Mouse (Mus musculus) heart, postnatal 4 days (tissue): ENCODE data around the gene Ces2c. TPM values are rescaled to one million over a fixed set of nuclear protein-coding genes. Genes with fewer than 3 reads are reported as not detected.
"Not testable (repeated sequence)": the region's sequence is repeated elsewhere in the genome, so short reads cannot be mapped to it uniquely, and the experiment has no call there.

ENCODE experiments used
- DNase-seq: peaks from one replicate; pipeline ENCODE4 v3.0.0; 2021
- total RNA-seq, 2 experiments: library from RNA; stranded (reverse); gene quantifications; 2 replicates each; pipeline ENCODE4 v1.2.3; 2021

Gene Ces2c
- total RNA-seq: not detected

- no peak for DNase-seq
These were observed at the start of gene Ces2c for GRCm38 (mm10) chr8:104846831-104847230. Ces2c (plus strand) TSS chr8:104847068.

DNA sequence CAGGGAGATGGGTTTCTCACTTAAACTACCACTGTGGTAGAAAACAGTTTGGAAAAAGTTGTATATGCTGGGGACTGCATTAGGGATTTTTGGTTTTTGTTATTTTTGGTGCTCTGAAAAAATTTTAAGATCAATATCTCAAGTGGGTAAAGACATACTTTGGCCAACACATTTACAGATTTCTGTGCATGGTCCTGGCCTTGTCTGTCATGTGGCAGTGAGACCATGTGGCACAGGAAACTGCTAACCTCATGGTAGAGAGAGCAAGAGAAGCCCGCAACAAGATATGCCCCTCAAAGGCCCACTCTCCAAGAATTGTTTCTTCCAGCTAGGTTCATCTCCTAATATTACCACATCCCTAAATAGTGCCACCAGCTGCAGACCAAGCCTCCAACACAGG lies 47.5 kb upstream of the Ces2c start:
- no peak for DNase-seq

DNA sequence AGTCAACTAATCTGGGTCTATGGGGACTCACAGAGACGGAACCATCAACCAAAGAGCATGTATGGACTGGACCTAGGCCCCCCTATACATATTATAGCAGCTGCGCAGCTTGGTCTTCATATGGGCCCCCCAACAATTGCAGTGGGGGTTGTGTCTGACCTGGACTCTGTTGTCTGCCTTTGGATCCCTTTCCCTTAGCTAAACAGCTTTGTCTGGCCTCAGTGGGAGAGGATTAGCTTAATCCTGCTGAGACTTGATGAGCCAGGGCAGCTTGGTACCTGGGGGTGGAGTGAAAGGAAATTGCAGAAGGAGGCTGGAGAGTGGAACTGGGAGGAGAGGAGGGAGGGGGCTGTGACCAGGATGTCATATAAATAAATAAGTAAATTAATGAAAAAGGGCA lies 40.7 kb upstream of the Ces2c start:
- DNase-seq: no peak

- DNase-seq: no peak
These were observed 38.1 kb upstream of the Ces2c start for GRCm38 (mm10) chr8:104808542-104809413.

- no peak for DNase-seq
These were observed 37.4 kb upstream of the Ces2c start for GRCm38 (mm10) chr8:104809436-104809835.

DNA sequence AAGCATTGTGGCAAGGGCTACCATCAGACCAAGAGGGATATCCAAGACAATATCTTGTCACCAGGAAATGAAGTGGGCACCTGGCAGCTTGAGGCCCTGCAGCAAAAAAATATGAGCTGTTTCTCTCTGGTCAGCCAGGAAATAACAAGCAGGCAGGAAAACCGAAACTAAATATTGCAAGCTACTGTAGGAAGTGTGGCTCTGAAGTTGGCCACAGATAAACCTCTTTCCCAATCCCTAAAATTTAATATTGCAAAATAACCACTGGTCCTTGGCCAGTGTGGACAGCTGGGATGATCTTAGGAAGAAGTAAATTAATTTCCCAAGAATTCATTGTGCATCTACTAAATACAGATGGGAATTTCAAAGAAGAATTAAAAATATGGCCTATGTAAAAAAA lies 20.0 kb upstream of the Ces2c start:
- DNase-seq: no peak

GRCm38 (mm10) chr8:104828221-104828620 lies 18.6 kb upstream of the Ces2c start:
- no peak for DNase-seq

- DNase-seq: no peak
These were observed 15.4 kb upstream of the Ces2c start, which contains the start of gene Ces2b for GRCm38 (mm10) chr8:104831440-104831839. Ces2b (plus strand) TSS chr8:104831572.

DNA sequence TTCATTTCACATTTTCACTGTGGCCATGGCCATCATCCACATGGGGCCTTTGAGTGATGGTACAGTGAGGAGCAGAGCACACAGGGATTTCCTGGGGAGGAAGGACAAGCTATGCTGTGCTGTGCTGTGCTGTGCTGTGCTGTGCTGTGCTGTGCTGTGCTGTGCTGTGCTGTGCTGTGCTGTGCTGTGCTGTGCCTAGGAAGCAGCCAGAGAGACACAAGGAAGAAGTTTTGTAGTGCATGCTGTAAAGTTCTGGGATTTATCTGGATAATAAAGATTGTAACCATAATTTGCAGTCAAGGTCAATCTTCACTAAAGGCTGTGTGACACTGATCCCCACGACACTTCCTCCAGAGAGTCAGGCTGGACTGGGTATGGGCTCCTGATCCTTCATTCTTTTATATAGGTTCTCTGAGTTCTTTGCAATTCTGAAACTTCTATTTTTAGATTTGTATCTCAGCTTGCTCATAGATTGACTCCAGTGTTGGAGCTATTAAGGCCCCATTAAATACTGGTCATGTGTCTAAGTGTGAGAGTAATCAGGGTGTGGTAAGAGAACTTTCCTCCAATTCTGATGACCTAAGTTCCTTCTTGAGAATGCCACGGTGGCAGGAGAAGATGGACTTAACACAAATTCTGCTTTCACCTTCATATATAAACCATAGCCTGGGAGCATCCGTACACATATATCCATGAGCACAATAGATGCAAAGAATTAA lies 5.3 kb upstream of the Ces2c start:
- no peak for DNase-seq

GRCm38 (mm10) chr8:104847741-104848462 lies 1.0 kb downstream of the Ces2c start:
- DNase-seq: no peak

DNA sequence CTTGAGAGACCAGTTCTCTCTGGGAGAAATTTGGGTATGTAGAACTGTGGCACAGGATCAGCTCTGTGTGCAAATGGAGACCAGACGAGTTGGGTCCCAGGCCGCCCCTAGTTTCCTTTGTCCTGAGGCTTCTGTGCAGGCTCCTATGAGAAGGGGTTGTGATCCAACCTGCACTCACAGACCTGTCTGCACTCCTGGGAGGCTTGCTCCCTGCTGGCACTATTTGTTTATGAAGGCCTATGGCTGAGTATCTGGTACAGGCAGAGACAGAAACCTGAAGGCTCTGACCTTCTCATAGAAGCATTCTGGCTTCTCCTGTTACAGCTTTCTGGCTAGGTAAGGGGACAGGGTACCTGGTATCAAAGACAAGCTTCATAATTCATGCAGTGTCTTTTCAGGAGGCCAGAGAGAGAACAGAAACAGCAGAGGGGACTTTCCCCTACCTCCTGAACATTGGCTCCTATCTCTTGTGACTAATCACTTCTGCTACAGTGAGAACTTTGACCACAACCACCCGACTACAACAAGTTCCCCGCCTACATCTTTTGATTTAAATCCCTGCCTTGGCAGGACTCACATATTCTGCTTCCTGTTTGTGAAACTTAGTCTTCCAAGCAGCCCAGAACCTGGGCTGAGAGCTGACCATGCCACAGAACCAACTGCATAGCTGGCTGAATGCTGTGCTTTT lies 20.1 kb downstream of the Ces2c start:
- DNase-seq: not testable (repeated sequence)

DNA sequence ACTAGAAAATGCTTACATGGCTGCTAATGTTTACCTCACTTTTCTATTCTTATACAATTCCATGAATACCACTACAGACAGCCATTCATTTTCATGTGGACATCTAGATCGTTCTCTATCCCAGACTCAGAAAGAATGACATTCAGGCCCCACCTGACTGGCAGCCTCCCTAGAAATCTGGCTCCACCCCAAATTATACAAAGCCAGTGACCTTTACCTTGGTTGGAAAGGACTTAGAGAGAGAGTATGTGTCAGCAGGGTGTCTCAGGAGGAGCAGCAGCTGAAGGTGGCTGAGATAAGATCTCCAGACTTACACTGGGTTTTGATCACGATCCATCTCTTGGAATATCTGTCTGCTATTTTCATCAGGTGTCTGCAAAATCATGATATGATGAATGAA lies 22.0 kb downstream of the Ces2c start:
- DNase-seq: not testable (repeated sequence)

DNA sequence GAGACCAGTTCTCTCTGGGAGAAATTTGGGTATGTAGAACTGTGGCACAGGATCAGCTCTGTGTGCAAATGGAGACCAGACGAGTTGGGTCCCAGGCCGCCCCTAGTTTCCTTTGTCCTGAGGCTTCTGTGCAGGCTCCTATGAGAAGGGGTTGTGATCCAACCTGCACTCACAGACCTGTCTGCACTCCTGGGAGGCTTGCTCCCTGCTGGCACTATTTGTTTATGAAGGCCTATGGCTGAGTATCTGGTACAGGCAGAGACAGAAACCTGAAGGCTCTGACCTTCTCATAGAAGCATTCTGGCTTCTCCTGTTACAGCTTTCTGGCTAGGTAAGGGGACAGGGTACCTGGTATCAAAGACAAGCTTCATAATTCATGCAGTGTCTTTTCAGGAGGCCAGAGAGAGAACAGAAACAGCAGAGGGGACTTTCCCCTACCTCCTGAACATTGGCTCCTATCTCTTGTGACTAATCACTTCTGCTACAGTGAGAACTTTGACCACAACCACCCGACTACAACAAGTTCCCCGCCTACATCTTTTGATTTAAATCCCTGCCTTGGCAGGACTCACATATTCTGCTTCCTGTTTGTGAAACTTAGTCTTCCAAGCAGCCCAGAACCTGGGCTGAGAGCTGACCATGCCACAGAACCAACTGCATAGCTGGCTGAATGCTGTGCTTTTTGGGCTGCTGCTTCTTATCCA lies 39.5 kb downstream of the Ces2c start:
- not testable (repeated sequence) for DNase-seq

- DNase-seq: no peak
These were observed 54.9 kb downstream of the Ces2c start for GRCm38 (mm10) chr8:104901746-104902145.

Other genes with a start within 250 kb of the Ces2c start
- gene Cdh16, start 222.7 kb upstream of the Ces2c start, total RNA-seq: 1 to 10 TPM; 2.8 to 4.6 TPM
- gene Rrad, start 215.7 kb upstream of the Ces2c start, total RNA-seq: 100 to 1,000 TPM; 193 to 274 TPM
- 10 to 100 TPM; 82.2 to 85.4 TPM for gene Ciao2b, start 205.1 kb upstream of the Ces2c start, total RNA-seq
- not detected for gene Ces2a, start 113.1 kb upstream of the Ces2c start, total RNA-seq
- under 1 TPM; 0.14 TPM for gene Ces2b, start 15.5 kb upstream of the Ces2c start, total RNA-seq
- under 1 TPM; 0.57 to 0.59 TPM for gene Ces2e, start 79.2 kb downstream of the Ces2c start, total RNA-seq
- under 1 TPM in 1 of 2 experiments, not detected in 1; 0.10 TPM for gene Ces2f, start 100.3 kb downstream of the Ces2c start, total RNA-seq
- gene Ces2g, start 114.7 kb downstream of the Ces2c start, total RNA-seq: 1 to 10 TPM; 3.6 to 3.9 TPM
- gene Ces2h, start 153.8 kb downstream of the Ces2c start, total RNA-seq: not detected
- not detected for gene Ces3a, start 201.5 kb downstream of the Ces2c start, total RNA-seq
- not detected for gene Ces3b, start 236.7 kb downstream of the Ces2c start, total RNA-seq